Mouse (Mus musculus) right cerebral cortex, postnatal 10 days (tissue): ENCODE data around the gene AV320801.
"Not testable (repeated sequence)": the region's sequence is repeated elsewhere in the genome, so short reads cannot be mapped to it uniquely, and the experiment has no call there.

Experiments used
- DNase-seq, 2 experiments: peaks; one replicate each; pipeline ENCODE4 v3.0.0; 2021; ENCODE audit warnings: low spot score in 2 of 2

Gene AV320801

GRCm38 (mm10) chrX:135494288-135494687, at the start of gene AV320801:
TSS of gene AV320801 (plus strand) at chrX:135494588.
- DNase-seq = not testable (repeated sequence)

- DNase-seq = not testable (repeated sequence)
These were observed 30.2 kb upstream of the AV320801 start for GRCm38 (mm10) chrX:135464160-135464559.

GRCm38 (mm10) chrX:135481902-135482301, 12.5 kb upstream of the AV320801 start:
- not testable (repeated sequence) for DNase-seq

GRCm38 (mm10) chrX:135483183-135483582, 11.2 kb upstream of the AV320801 start:
- DNase-seq = not testable (repeated sequence)
